Mouse (Mus musculus): ENCODE data around the gene Gtpbp1. TPM values are rescaled to one million over a fixed set of nuclear protein-coding genes. Genes with fewer than 3 reads are reported as not detected.
A peak's percentile ranks its signal among the peaks of the same experiment; 100 is the strongest.

Gene Gtpbp1
- polyA plus RNA-seq, 1 experiment from 2014 or later: 28.1 TPM

GRCm38 (mm10) chr15:79697011-79697410 is 6.4 kb downstream of the Gtpbp1 start:
- Histone ChIP-seq H3K36me3 (ENCODE audit: control insufficient read depth, insufficient read depth, low read length) (peaks cover 2% of the 10 kb centered on the region; the same call in 1 of the 2 replicates), H3K9me3 (ENCODE audit: control insufficient read depth, low read length) (no peaks in the 10 kb centered on the region), H3K27ac (ENCODE audit: low read depth, low read length) (0 out of 2 replicates have a peak overlapping the region, but pooled peaks have one; percentile 39), H3K4me2 (replicated peaks; ENCODE audit: low read depth, low read length) (no peak overlapping the region), H3K27me3 (ENCODE audit: control insufficient read depth, insufficient read depth, low read length) (no peaks in the 10 kb centered on the region), H3K4me3 (ENCODE audit: low read depth, low read length) (no peak overlapping the region), H3K4me1 (replicated peaks; ENCODE audit: control insufficient read depth, insufficient read depth, low read length) (no peaks in the 10 kb centered on the region; the same call in 1 of the 2 replicates), H3K9ac (ENCODE audit: low read depth, low read length) (no peak overlapping the region)
- WGBS: 79% methylated on average over 6 of the region's 6 CpGs
- ATAC-seq (ENCODE audit: low FRiP score) (no peak), DNase-seq (ENCODE audit: low spot score) (no peak)

- no peak overlapping the region for H3K9ac ChIP-seq (ENCODE audit: low read depth, low read length)
- no peak for ATAC-seq (ENCODE audit: low FRiP score)
- no peak overlapping the region for H3K4me3 ChIP-seq (ENCODE audit: low read depth, low read length)
- no peaks in the 10 kb centered on the region for H3K27me3 ChIP-seq (ENCODE audit: control insufficient read depth, insufficient read depth, low read length)
- WGBS: 84% methylated on average over 9 of the region's 9 CpGs
- H3K4me1 ChIP-seq (replicated peaks; ENCODE audit: control insufficient read depth, insufficient read depth, low read length): no peaks in the 10 kb centered on the region; the same call in 1 of the 2 replicates
- DNase-seq (ENCODE audit: low spot score): no peak
- H3K4me2 ChIP-seq (replicated peaks; ENCODE audit: low read depth, low read length): no peak overlapping the region
- H3K9me3 ChIP-seq (ENCODE audit: control insufficient read depth, low read length): no peaks in the 10 kb centered on the region
- peaks cover 2% of the 10 kb centered on the region; the same call in 1 of the 2 replicates for H3K36me3 ChIP-seq (ENCODE audit: control insufficient read depth, insufficient read depth, low read length)
- 0 out of 2 replicates have a peak overlapping the region, but pooled peaks have one; percentile 39 for H3K27ac ChIP-seq (ENCODE audit: low read depth, low read length)
Observed at GRCm38 (mm10) chr15:79697558-79698187, 7.0 kb downstream of the Gtpbp1 start.

GRCm38 (mm10) chr15:79706603-79707214 is 16.1 kb downstream of the Gtpbp1 start:
- H3K36me3 ChIP-seq (ENCODE audit: control insufficient read depth, insufficient read depth, low read length): 0 out of 2 replicates have a peak, but pooled peaks cover 3% of the 10 kb centered on the region
- no peak for ATAC-seq (ENCODE audit: low FRiP score)
- WGBS: 91% methylated on average over 17 of the region's 17 CpGs

GRCm38 (mm10) chr15:79708229-79708822 is 17.7 kb downstream of the Gtpbp1 start:
- Histone ChIP-seq H3K27me3 (ENCODE audit: control insufficient read depth, insufficient read depth, low read length) (no peaks in the 10 kb centered on the region), H3K9ac (ENCODE audit: low read depth, low read length) (no peak overlapping the region), H3K4me1 (replicated peaks; ENCODE audit: control insufficient read depth, insufficient read depth, low read length) (no peaks in the 10 kb centered on the region), H3K27ac (ENCODE audit: low read depth, low read length) (no peak overlapping the region), H3K4me2 (replicated peaks; ENCODE audit: low read depth, low read length) (no peak overlapping the region), H3K4me3 (ENCODE audit: low read depth, low read length) (no peak overlapping the region), H3K9me3 (ENCODE audit: control insufficient read depth, low read length) (no peaks in the 10 kb centered on the region), H3K36me3 (ENCODE audit: control insufficient read depth, insufficient read depth, low read length) (0 out of 2 replicates have a peak, but pooled peaks cover 7% of the 10 kb centered on the region)
- DNase-seq (ENCODE audit: low spot score): no peak
- WGBS: 92% methylated on average over 5 of the region's 5 CpGs
- no peak for ATAC-seq (ENCODE audit: low FRiP score)

More at GRCm38 (mm10) chr15:79706603-79707214, 16.1 kb downstream of the Gtpbp1 start:
- no peaks in the 10 kb centered on the region for H3K9me3 ChIP-seq (ENCODE audit: control insufficient read depth, low read length)
- H3K27ac ChIP-seq (ENCODE audit: low read depth, low read length): no peak overlapping the region
- H3K4me3 ChIP-seq (ENCODE audit: low read depth, low read length): no peak overlapping the region
- no peaks in the 10 kb centered on the region for H3K27me3 ChIP-seq (ENCODE audit: control insufficient read depth, insufficient read depth, low read length)
- no peak for DNase-seq (ENCODE audit: low spot score)
- H3K4me1 ChIP-seq (replicated peaks; ENCODE audit: control insufficient read depth, insufficient read depth, low read length): no peaks in the 10 kb centered on the region
- no peak overlapping the region for H3K4me2 ChIP-seq (replicated peaks; ENCODE audit: low read depth, low read length)
- H3K9ac ChIP-seq (ENCODE audit: low read depth, low read length): no peak overlapping the region

- no peak overlapping the region for H3K9ac ChIP-seq (ENCODE audit: low read depth, low read length)
- no peaks in the 10 kb centered on the region for H3K27me3 ChIP-seq (ENCODE audit: control insufficient read depth, insufficient read depth, low read length)
- no peak for ATAC-seq (ENCODE audit: low FRiP score)
- H3K4me2 ChIP-seq (replicated peaks; ENCODE audit: low read depth, low read length): no peak overlapping the region
- H3K4me3 ChIP-seq (ENCODE audit: low read depth, low read length): no peak overlapping the region
- H3K4me1 ChIP-seq (replicated peaks; ENCODE audit: control insufficient read depth, insufficient read depth, low read length): no peaks in the 10 kb centered on the region
- no peak overlapping the region for H3K27ac ChIP-seq (ENCODE audit: low read depth, low read length)
- WGBS: 90% methylated on average over 7 of the region's 7 CpGs
- H3K36me3 ChIP-seq (ENCODE audit: control insufficient read depth, insufficient read depth, low read length): peaks cover 11% of the 10 kb centered on the region; the same call in 1 of the 2 replicates
- DNase-seq (ENCODE audit: low spot score): no peak
- H3K9me3 ChIP-seq (ENCODE audit: control insufficient read depth, low read length): no peaks in the 10 kb centered on the region
Observed at GRCm38 (mm10) chr15:79715646-79716045, 25.0 kb downstream of the Gtpbp1 start.

- H3K27ac ChIP-seq (ENCODE audit: low read depth, low read length): no peak overlapping the region
- DNase-seq (ENCODE audit: low spot score) (no peak), ATAC-seq (ENCODE audit: low FRiP score) (no peak)
- H3K27me3 ChIP-seq (ENCODE audit: control insufficient read depth, insufficient read depth, low read length): no peaks in the 10 kb centered on the region
- peaks cover 11% of the 10 kb centered on the region; the same call in 1 of the 2 replicates for H3K36me3 ChIP-seq (ENCODE audit: control insufficient read depth, insufficient read depth, low read length)
- no peaks in the 10 kb centered on the region for H3K9me3 ChIP-seq (ENCODE audit: control insufficient read depth, low read length)
- no peaks in the 10 kb centered on the region for H3K4me1 ChIP-seq (replicated peaks; ENCODE audit: control insufficient read depth, insufficient read depth, low read length)
- no peak overlapping the region for H3K4me2 ChIP-seq (replicated peaks; ENCODE audit: low read depth, low read length)
- no peak overlapping the region for H3K9ac ChIP-seq (ENCODE audit: low read depth, low read length)
- WGBS: 85% methylated on average over 6 of the region's 6 CpGs
- no peak overlapping the region for H3K4me3 ChIP-seq (ENCODE audit: low read depth, low read length)
Observed at GRCm38 (mm10) chr15:79716710-79717109, 26.1 kb downstream of the Gtpbp1 start.

- WGBS: 93% methylated on average over 8 of the region's 8 CpGs
- Histone ChIP-seq H3K4me1 (replicated peaks; ENCODE audit: control insufficient read depth, insufficient read depth, low read length) (no peaks in the 10 kb centered on the region), H3K27me3 (ENCODE audit: control insufficient read depth, insufficient read depth, low read length) (no peaks in the 10 kb centered on the region), H3K9me3 (ENCODE audit: control insufficient read depth, low read length) (no peaks in the 10 kb centered on the region), H3K36me3 (ENCODE audit: control insufficient read depth, insufficient read depth, low read length) (peaks cover 7% of the 10 kb centered on the region; the same call in 1 of the 2 replicates), H3K4me3 (ENCODE audit: low read depth, low read length) (no peak overlapping the region), H3K9ac (ENCODE audit: low read depth, low read length) (no peak overlapping the region), H3K4me2 (replicated peaks; ENCODE audit: low read depth, low read length) (no peak overlapping the region), H3K27ac (ENCODE audit: low read depth, low read length) (no peak overlapping the region)
- DNase-seq (ENCODE audit: low spot score): no peak
- ATAC-seq (ENCODE audit: low FRiP score): no peak
Observed at GRCm38 (mm10) chr15:79720267-79720666, 29.6 kb downstream of the Gtpbp1 start.

- DNase-seq (ENCODE audit: low spot score) (no peak), ATAC-seq (ENCODE audit: low FRiP score) (no peak)
- Histone ChIP-seq H3K27me3 (ENCODE audit: control insufficient read depth, insufficient read depth, low read length) (no peaks in the 10 kb centered on the region), H3K36me3 (ENCODE audit: control insufficient read depth, insufficient read depth, low read length) (peaks cover 7% of the 10 kb centered on the region; the same call in 1 of the 2 replicates), H3K4me3 (ENCODE audit: low read depth, low read length) (no peak overlapping the region), H3K4me1 (replicated peaks; ENCODE audit: control insufficient read depth, insufficient read depth, low read length) (no peaks in the 10 kb centered on the region), H3K4me2 (replicated peaks; ENCODE audit: low read depth, low read length) (no peak overlapping the region), H3K27ac (ENCODE audit: low read depth, low read length) (no peak overlapping the region), H3K9me3 (ENCODE audit: control insufficient read depth, low read length) (no peaks in the 10 kb centered on the region), H3K9ac (ENCODE audit: low read depth, low read length) (no peak overlapping the region)
- whole genome bisulfite sequencing: 82% methylated on average over 4 of the region's 4 CpGs
Observed at GRCm38 (mm10) chr15:79720796-79721195, 30.2 kb downstream of the Gtpbp1 start.

Data from hindbrain, embryonic 11.5 days (tissue).